In the genomic region with DNA sequence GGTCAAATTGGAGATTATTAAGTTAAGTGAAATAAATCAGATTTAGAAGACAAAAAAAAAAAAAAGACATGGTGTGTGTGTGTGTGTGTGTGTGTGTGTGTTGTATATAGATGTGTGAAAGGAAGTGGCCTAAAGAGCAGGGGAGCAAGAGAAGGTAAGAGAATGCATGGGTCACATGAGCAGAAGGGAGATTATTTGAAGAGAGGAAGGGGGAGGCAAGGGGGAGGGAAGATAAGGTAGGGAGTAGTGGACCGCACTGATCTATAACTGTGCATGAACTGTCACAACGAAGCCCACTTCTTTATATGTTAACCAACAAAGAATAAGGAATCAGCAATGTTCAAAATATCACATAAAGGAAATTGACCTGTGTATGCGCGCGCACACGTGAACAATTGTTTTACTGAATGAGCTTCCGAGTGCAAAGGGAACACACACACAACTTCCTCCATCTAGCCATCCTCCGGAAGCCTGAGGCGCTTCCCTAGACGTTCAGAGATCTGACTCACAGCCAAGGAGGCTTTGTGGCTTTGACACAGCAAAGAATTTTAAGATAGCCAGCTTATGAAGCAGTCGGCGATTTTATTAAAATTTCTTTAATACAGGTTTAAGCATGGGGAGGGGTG, we compare ENCODE assay signal across 17 mouse cellular contexts. TPM values are rescaled to one million over a fixed set of nuclear protein-coding genes. Genes with fewer than 3 reads are reported as not detected.
A peak's percentile ranks its signal among the peaks of the same experiment; 100 is the strongest.
DNase-seq lines count a peak whose midpoint lies in the region; ATAC-seq and TF ChIP-seq lines count a peak whose summit lies in the region.
"Had no signal": no experiment of that assay in that cellular context is flagged by ENCODE, and none has a peak within 500 bp of the region (broad histone marks: within the 10 kb centered on the region; RNA-seq: fewer than 3 reads in every experiment).

No protein-coding gene starts in this region.

- TF ChIP-seq POLR2A in MEL (IDR thresholded peaks at IDR 0.05; ENCODE audit: control insufficient read depth in 1 of 2, insufficient read depth in 1 of 2, low read depth in 1 of 2, low read length in 2 of 2, poor library complexity in 1 of 2): peak in 1 of 2 experiments; percentile 55; a peak in 2 of 4 replicates

- 38% methylated on average over 12 of the region's 12 CpGs for WGBS in lung, postnatal 0 days
- WGBS in hindbrain, embryonic 11.5 days: 80% methylated on average over 12 of the region's 12 CpGs

- no peak for TF ChIP-seq EP300 in lung, postnatal 0 days (IDR thresholded peaks at IDR 0.05)
- peak; percentile 58 to 62; a peak in 3 of 4 replicates for TF ChIP-seq EP300 in MEL (IDR thresholded peaks at IDR 0.05; ENCODE audit: low read depth in 1 of 2, low read length in 2 of 2)

- no peak for TF ChIP-seq CTCF in lung, postnatal 0 days (IDR thresholded peaks at IDR 0.05)
- no peak for TF ChIP-seq CTCF in MEL (IDR thresholded peaks at IDR 0.05 in 2 of 3, conservative IDR thresholded peaks at IDR 0.05 in 1 of 3; ENCODE audit: control insufficient read depth in 1 of 3, insufficient read depth in 1 of 3, low read depth in 2 of 3, low read length in 3 of 3, poor library complexity in 1 of 3, severe bottlenecking in 1 of 3)

- no peak overlapping the region for H3K9ac ChIP-seq in lung, postnatal 0 days (replicated peaks; ENCODE audit: low read depth)
- H3K9ac ChIP-seq in MEL (ENCODE audit: control insufficient read depth, low read depth, low read length, poor library complexity, severe bottlenecking): peak overlapping the region; percentile 30
- H3K9ac ChIP-seq in hindbrain, embryonic 11.5 days (ENCODE audit: low read depth, low read length): no peak overlapping the region
- H3K9ac ChIP-seq: forebrain, embryonic 15.5 days; intestine, embryonic 15.5 days; liver, embryonic 14.5 days; neural tube, embryonic 12.5 days had no signal

- H3K4me2 ChIP-seq in lung, postnatal 0 days (replicated peaks; ENCODE audit: low read depth, low read length): no peak overlapping the region
- H3K4me2 ChIP-seq in hindbrain, embryonic 11.5 days (replicated peaks; ENCODE audit: low read depth, low read length): no peak overlapping the region
- H3K4me2 ChIP-seq: forebrain, embryonic 15.5 days; intestine, embryonic 15.5 days; neural tube, embryonic 12.5 days had no signal

- H3K9me3 ChIP-seq in lung, postnatal 0 days (ENCODE audit: low read length): no peaks in the 10 kb centered on the region
- H3K9me3 ChIP-seq in MEL (replicated peaks; ENCODE audit: insufficient read depth, low read length): no peaks in the 10 kb centered on the region
- no peaks in the 10 kb centered on the region for H3K9me3 ChIP-seq in hindbrain, embryonic 11.5 days (ENCODE audit: control insufficient read depth, low read length)
- H3K9me3 ChIP-seq: forebrain, embryonic 15.5 days; heart, embryonic 10.5 days; intestine, embryonic 15.5 days; neural tube, embryonic 12.5 days had no signal

- no peaks in the 10 kb centered on the region for H3K4me1 ChIP-seq in lung, postnatal 0 days (ENCODE audit: insufficient read depth, low read depth, low read length)
- H3K4me1 ChIP-seq in MEL (ENCODE audit: control insufficient read depth in 1 of 2, insufficient read depth in 2 of 2, low read length in 2 of 2): peaks cover 11 to 21% of the 10 kb centered on the region in 2 experiments
- 0 out of 2 replicates have a peak, but pooled peaks cover 3% of the 10 kb centered on the region for H3K4me1 ChIP-seq in hindbrain, embryonic 11.5 days (replicated peaks; ENCODE audit: control insufficient read depth, insufficient read depth, low read length)
- H3K4me1 ChIP-seq: intestine, embryonic 15.5 days had no signal

- no peaks in the 10 kb centered on the region for H3K79me2 ChIP-seq in MEL (ENCODE audit: control insufficient read depth, insufficient read depth, low read length, poor library complexity)

- H3K36me3 ChIP-seq in lung, postnatal 0 days (ENCODE audit: insufficient read depth, low read length): no peaks in the 10 kb centered on the region
- H3K36me3 ChIP-seq in MEL (ENCODE audit: control insufficient read depth in 1 of 2, insufficient read depth in 2 of 2, low read length in 2 of 2): peaks cover 0 to 14% of the 10 kb centered on the region in 2 experiments; a peak in 2 of 4 replicates
- no peaks in the 10 kb centered on the region for H3K36me3 ChIP-seq in hindbrain, embryonic 11.5 days (ENCODE audit: control insufficient read depth, insufficient read depth, low read length)
- H3K36me3 ChIP-seq: forebrain, embryonic 15.5 days; heart, embryonic 10.5 days; intestine, embryonic 15.5 days; neural tube, embryonic 12.5 days had no signal

- peak; percentile 23 for DNase-seq in lung, postnatal 0 days (ENCODE audit: low spot score)
- no peak for DNase-seq in lung, postnatal 4 days
- DNase-seq in MEL (ENCODE audit: low read depth, low spot score): peak; percentile 94
- peak; percentile 16 to 27 for DNase-seq in natural killer cell, adult 2 months (ENCODE audit: low spot score in 2 of 2)
- DNase-seq in layer of hippocampus, adult 9-11 months: no peak
- DNase-seq in ovary, postnatal 10 days (ENCODE audit: low spot score): no peak
- no peak for DNase-seq in hindbrain, embryonic 11.5 days (ENCODE audit: low spot score)
- DNase-seq: adrenal gland, adult 2 months; kidney, postnatal 14 days had no signal

- no peak for ATAC-seq in lung, postnatal 0 days
- peak; percentile 97 for ATAC-seq in granulocyte monocyte progenitor cell, adult 5-6 weeks (replicated peaks; ENCODE audit: poor library complexity, severe bottlenecking)
- ATAC-seq in hindbrain, embryonic 11.5 days (ENCODE audit: low FRiP score): no peak
- ATAC-seq: forebrain, embryonic 15.5 days; intestine, embryonic 15.5 days had no signal

- no peak overlapping the region for H3K27ac ChIP-seq in lung, postnatal 0 days (ENCODE audit: low read length)
- peak overlapping the region; percentile 85 for H3K27ac ChIP-seq in MEL (ENCODE audit: control insufficient read depth, low read depth, low read length)
- no peak overlapping the region for H3K27ac ChIP-seq in hindbrain, embryonic 11.5 days (ENCODE audit: low read depth, low read length)
- H3K27ac ChIP-seq: forebrain, embryonic 15.5 days; heart, embryonic 10.5 days; intestine, embryonic 15.5 days; liver, embryonic 14.5 days; macrophage; neural tube, embryonic 12.5 days had no signal

- H3K4me3 ChIP-seq in lung, postnatal 0 days (ENCODE audit: low read depth, low read length): no peak overlapping the region
- H3K4me3 ChIP-seq in MEL (ENCODE audit: control insufficient read depth in 1 of 2, insufficient read depth in 1 of 2, low read depth in 2 of 2, low read length in 2 of 2): peak overlapping the region; percentile 14 to 46
- H3K4me3 ChIP-seq in hindbrain, embryonic 11.5 days (ENCODE audit: low read depth, low read length): no peak overlapping the region
- H3K4me3 ChIP-seq: forebrain, embryonic 15.5 days; heart, embryonic 10.5 days; intestine, embryonic 15.5 days; neural tube, embryonic 12.5 days had no signal

- no peak for TF ChIP-seq RAD21 in MEL (IDR thresholded peaks at IDR 0.05; ENCODE audit: low read depth, low read length)

- no peaks in the 10 kb centered on the region for H3K27me3 ChIP-seq in lung, postnatal 0 days (replicated peaks; ENCODE audit: insufficient read depth, low read length)
- no peaks in the 10 kb centered on the region for H3K27me3 ChIP-seq in MEL (ENCODE audit: control insufficient read depth in 1 of 2, insufficient read depth in 2 of 2, low read length in 2 of 2)
- no peaks in the 10 kb centered on the region for H3K27me3 ChIP-seq in hindbrain, embryonic 11.5 days (ENCODE audit: control insufficient read depth, insufficient read depth, low read length)
- H3K27me3 ChIP-seq: CH12.LX; forebrain, embryonic 15.5 days; intestine, embryonic 15.5 days; neural tube, embryonic 12.5 days had no signal

TF ChIP-seq in MEL, 35 proteins besides CTCF, POLR2A, EP300 and RAD21 (continues in another document):
- TF ChIP-seq E2F4 (IDR thresholded peaks at IDR 0.05; ENCODE audit: borderline replicate concordance, low read depth, low read length) (no peak), POLR2AphosphoS2 (IDR thresholded peaks at IDR 0.05; ENCODE audit: low read length) (no peak), USF1 (IDR thresholded peaks at IDR 0.05; ENCODE audit: low read depth, low read length) (peak; percentile 86), MEF2A (IDR thresholded peaks at IDR 0.05; ENCODE audit: extremely low read depth, insufficient replicate concordance, low read depth, low read length, poor library complexity, severe bottlenecking) (no peak), ZC3H11A (IDR thresholded peaks at IDR 0.05; ENCODE audit: low read depth, low read length) (no peak), TBP (IDR thresholded peaks at IDR 0.05; ENCODE audit: low read depth, low read length) (peak; percentile 56), MYC (IDR thresholded peaks at IDR 0.05; ENCODE audit: low read depth, low read length) (peak; percentile 67; the same call in 1 of the 2 replicates), ZKSCAN1 (IDR thresholded peaks at IDR 0.05; ENCODE audit: low read depth, low read length) (no peak), JUND (IDR thresholded peaks at IDR 0.05; ENCODE audit: low read depth, low read length) (no peak), MXI1 (IDR thresholded peaks at IDR 0.05; ENCODE audit: low read depth, low read length) (peak; percentile 54), MAZ (IDR thresholded peaks at IDR 0.05; ENCODE audit: low read depth, low read length) (no peak), BHLHE40 (IDR thresholded peaks at IDR 0.05; ENCODE audit: borderline replicate concordance, low read depth, low read length) (peak; percentile 57; the same call in 1 of the 2 replicates), TCF12 (IDR thresholded peaks at IDR 0.05; ENCODE audit: low read depth, low read length) (peak; percentile 52; the same call in 1 of the 2 replicates), MYB (IDR thresholded peaks at IDR 0.05; ENCODE audit: low read depth, low read length) (no peak), CHD2 (IDR thresholded peaks at IDR 0.05; ENCODE audit: low read length) (no peak), MAX (IDR thresholded peaks at IDR 0.05; ENCODE audit: low read length) (peak; percentile 57; the same call in 1 of the 2 replicates), UBTF (IDR thresholded peaks at IDR 0.05; ENCODE audit: borderline replicate concordance, insufficient read depth, low read depth, low read length) (no peak), ZNF384 (IDR thresholded peaks at IDR 0.05; ENCODE audit: low read depth, low read length) (peak; percentile 80), ELF1 (IDR thresholded peaks at IDR 0.05; ENCODE audit: low read depth, low read length) (peak; percentile 79), ZMIZ1 (IDR thresholded peaks at IDR 0.05; ENCODE audit: low read depth, low read length) (no peak)

RNA-seq across cellular contexts. Expression of a gene that starts 57.6 kb away (rescaled TPM):
- 2.5 and 2.9 TPM in 2 replicates for polyA plus RNA-seq in lung, postnatal 0 days (2015; fragmentation: Nextera tagmentation; extraction: Ambion mirVana)
- total RNA-seq in MEL (2012; rRNA removed): not detected in 2 replicates
- not detected for polyA plus RNA-seq in MEL (2012; ENCODE audit: insufficient read depth in 1 of 2, insufficient read length in 2 of 2, low read depth in 1 of 2, low replicate concordance in 2 of 2, missing spikeins in 1 of 2)
- total RNA-seq in granulocyte monocyte progenitor cell, adult 5-6 weeks (2014; fragmentation: Nextera tagmentation): not detected in 2 replicates
- not detected in 2 replicates for total RNA-seq in granulocyte monocyte progenitor cell, adult 5-6 weeks (2017)
- 2.4 and 2.5 TPM in 2 replicates for polyA plus RNA-seq in hindbrain, embryonic 11.5 days (2014; fragmentation: Nextera tagmentation; extraction: Ambion mirVana)
- total RNA-seq: CH12.LX had no signal
- polyA plus RNA-seq: macrophage had no signal

Comparison
In these comparisons a context has a peak if more than half of its experiments do, and no peak if none do; other contexts are left out.
1. DNase-seq: peak in lung, postnatal 0 days (single experiment), MEL (single experiment) and natural killer cell, adult 2 months (2 of 2); none in lung, postnatal 4 days (0 of 2), layer of hippocampus, adult 9-11 months (single experiment), ovary, postnatal 10 days (single experiment) and hindbrain, embryonic 11.5 days (single experiment).
2. H3K4me3 ChIP-seq: peak in MEL (2 of 2); none in lung, postnatal 0 days (single experiment) and hindbrain, embryonic 11.5 days (single experiment).